Mouse (Mus musculus) E14TG2a.4 (cell line): ENCODE data around the gene Irf7.

Source experiments
- H3K27me3 ChIP-seq: 2 replicates; pipeline ENCODE4 v1.6.1; 2014; ENCODE audit warnings: low read length, control low read depth; ENCODE audit not compliant: insufficient read depth
- H3K36me3 ChIP-seq: 2 replicates; pipeline ENCODE4 v1.6.1; 2014; ENCODE audit warnings: low read length, control low read depth; ENCODE audit not compliant: insufficient read depth
- H3K4me1 ChIP-seq: replicated peaks from 2 replicates; pipeline ENCODE4 v1.6.1; 2014; ENCODE audit warnings: low read depth, low read length, control low read depth
- H3K4me3 ChIP-seq: replicated peaks from 2 replicates; pipeline ENCODE4 v1.5.1; 2014; ENCODE audit warnings: mild to moderate bottlenecking, low read length
- H3K9me3 ChIP-seq: 2 replicates; pipeline ENCODE4 v1.6.1; 2014; ENCODE audit warnings: low read length, control low read depth
- CTCF ChIP-seq: conservative IDR thresholded peaks from 2 replicates; pipeline ENCODE4 v1.5.1; 2014; ENCODE audit warnings: low read length
- NANOG ChIP-seq: IDR thresholded peaks from 2 replicates; pipeline ENCODE4 v1.6.1; 2014; ENCODE audit warnings: borderline replicate concordance, low read length, mixed read lengths
- POU5F1 ChIP-seq: IDR thresholded peaks from 2 replicates; pipeline ENCODE4 v1.6.1; 2014; ENCODE audit warnings: low read length, borderline replicate concordance

The Irf7 gene

DNA sequence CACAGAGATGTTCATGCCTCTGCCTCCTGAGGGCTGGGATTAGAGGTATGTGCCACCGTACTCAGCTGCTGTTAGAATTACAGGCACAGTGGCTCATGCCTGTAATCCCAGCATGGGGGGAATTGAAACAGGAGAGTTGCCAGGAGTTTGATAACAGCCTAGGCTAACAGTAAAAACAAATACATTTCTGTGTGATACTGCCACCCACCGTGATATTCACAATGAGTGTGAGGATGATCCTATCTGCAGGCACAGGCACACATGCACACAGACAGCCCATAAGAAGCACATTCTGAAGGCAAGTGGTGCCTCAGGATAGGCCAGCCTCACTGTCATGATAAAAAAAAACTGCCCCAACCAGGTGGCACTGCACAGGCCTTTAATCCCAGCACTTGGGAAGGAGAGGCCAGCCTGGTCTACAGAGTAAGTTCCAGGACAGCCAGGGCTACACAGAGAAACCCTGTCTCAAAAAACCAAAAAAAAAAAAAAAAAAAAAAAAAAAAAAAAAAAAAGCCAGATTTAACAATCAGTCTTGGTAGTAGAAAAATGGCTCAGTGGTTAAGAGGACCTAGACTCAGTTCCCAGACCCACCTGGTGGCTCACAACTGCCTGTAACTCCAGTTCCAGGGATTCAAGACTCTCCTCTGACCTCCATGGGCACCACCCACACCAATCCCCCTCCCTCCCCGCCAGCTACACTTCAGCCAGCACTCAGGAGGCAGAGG lies 31.8 kb upstream of the Irf7 start:
- Histone ChIP-seq H3K4me1 (peaks cover 20% of the 10 kb centered on the region), H3K27me3 (peaks cover 33% of the 10 kb centered on the region), H3K4me3 (no peak overlapping the region), H3K36me3 (peaks cover 68% of the 10 kb centered on the region), H3K9me3 (no peaks in the 10 kb centered on the region)
- TF ChIP-seq POU5F1 (no peak), CTCF (no peak), NANOG (no peak)

- peak overlapping the region; percentile 73 for H3K4me3 ChIP-seq
- TF ChIP-seq CTCF (no peak), NANOG (no peak), POU5F1 (no peak)
- peaks cover 34% of the 10 kb centered on the region for H3K4me1 ChIP-seq
- no peaks in the 10 kb centered on the region for H3K9me3 ChIP-seq
- H3K27me3 ChIP-seq = peaks cover 66% of the 10 kb centered on the region
- H3K36me3 ChIP-seq = peaks cover 32% of the 10 kb centered on the region
Measured at GRCm38 (mm10) chr7:141294479-141294878, 28.2 kb upstream of the Irf7 start.

GRCm38 (mm10) chr7:141293852-141294471 lies 27.7 kb upstream of the Irf7 start:
- Histone ChIP-seq H3K27me3 (peaks cover 66% of the 10 kb centered on the region), H3K4me3 (peak overlapping the region; percentile 73)
- no peak for TF ChIP-seq POU5F1
- no peak for TF ChIP-seq CTCF
- TF ChIP-seq NANOG = no peak

GRCm38 (mm10) chr7:141292583-141293388 lies 26.5 kb upstream of the Irf7 start:
- H3K4me1 ChIP-seq = peaks cover 45% of the 10 kb centered on the region
- peaks cover 66% of the 10 kb centered on the region for H3K27me3 ChIP-seq
- peak overlapping the region; percentile 72 for H3K4me3 ChIP-seq
- TF ChIP-seq POU5F1 (no peak), NANOG (no peak), CTCF (no peak)
- H3K9me3 ChIP-seq = no peaks in the 10 kb centered on the region
- H3K36me3 ChIP-seq = peaks cover 18% of the 10 kb centered on the region

More at GRCm38 (mm10) chr7:141293852-141294471, 27.7 kb upstream of the Irf7 start:
- Histone ChIP-seq H3K36me3 (peaks cover 26% of the 10 kb centered on the region), H3K9me3 (no peaks in the 10 kb centered on the region), H3K4me1 (peaks cover 34% of the 10 kb centered on the region)

- H3K4me3 ChIP-seq = peak within 1 kb of the TSS; percentile 72
- peaks cover 66% of the 10 kb centered on the region for H3K27me3 ChIP-seq
- TF ChIP-seq CTCF (no peak), NANOG (no peak), POU5F1 (no peak)
- peaks cover 10% of the 10 kb centered on the region for H3K36me3 ChIP-seq
- H3K9me3 ChIP-seq = no peaks in the 10 kb centered on the region
- peaks cover 50% of the 10 kb centered on the region for H3K4me1 ChIP-seq
Measured at GRCm38 (mm10) chr7:141291921-141292582, 25.8 kb upstream of the Irf7 start, which contains the start of gene Drd4. Gene Drd4, plus strand, starts transcription at chr7:141292006.

DNA sequence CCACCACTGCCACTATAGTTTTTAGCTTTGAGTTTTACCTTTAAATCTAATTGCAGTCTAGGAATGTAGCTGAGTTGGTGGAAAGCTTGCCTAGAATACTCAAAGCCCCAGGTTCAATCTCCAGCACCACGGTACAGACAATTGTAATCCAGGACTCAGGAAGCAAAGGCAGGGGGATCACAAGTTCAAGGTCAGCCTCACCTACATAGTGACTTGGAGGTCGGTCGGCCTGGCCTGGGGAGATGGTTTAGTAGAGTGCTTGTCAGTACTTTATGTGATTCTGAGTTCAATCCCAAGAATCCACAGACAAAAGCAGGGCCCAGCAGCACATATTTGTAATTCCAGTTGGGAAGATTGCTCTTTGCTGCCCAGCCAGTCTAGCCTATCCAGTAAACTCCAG lies 21.8 kb upstream of the Irf7 start:
- no peaks in the 10 kb centered on the region for H3K9me3 ChIP-seq
- no peak overlapping the region for H3K4me3 ChIP-seq
- H3K27me3 ChIP-seq = peaks cover 33% of the 10 kb centered on the region
- peaks cover 37% of the 10 kb centered on the region for H3K4me1 ChIP-seq
- H3K36me3 ChIP-seq = no peaks in the 10 kb centered on the region
- no peak for TF ChIP-seq CTCF
- peak; percentile 16; the same call in 1 of the 2 replicates for TF ChIP-seq NANOG

- Histone ChIP-seq H3K4me1 (peaks cover 30% of the 10 kb centered on the region), H3K27me3 (peaks cover 22% of the 10 kb centered on the region), H3K36me3 (no peaks in the 10 kb centered on the region), H3K9me3 (no peaks in the 10 kb centered on the region), H3K4me3 (no peak overlapping the region)
- TF ChIP-seq CTCF = no peak
- TF ChIP-seq NANOG = no peak
- TF ChIP-seq POU5F1 = no peak
Measured at GRCm38 (mm10) chr7:141282756-141283155, 16.5 kb upstream of the Irf7 start.

- H3K36me3 ChIP-seq = no peaks in the 10 kb centered on the region
- H3K27me3 ChIP-seq = peaks cover 22% of the 10 kb centered on the region
- no peaks in the 10 kb centered on the region for H3K9me3 ChIP-seq
- H3K4me1 ChIP-seq = peaks cover 35% of the 10 kb centered on the region
- H3K4me3 ChIP-seq = no peak overlapping the region
- TF ChIP-seq POU5F1 (no peak), CTCF (no peak), NANOG (no peak)
Measured at GRCm38 (mm10) chr7:141281442-141281841, 15.2 kb upstream of the Irf7 start.
